Mouse (Mus musculus) limb, embryonic 14.5 days (tissue): Measurements from ENCODE around the gene Gm6408. TPM values are rescaled to one million over a fixed set of nuclear protein-coding genes. Genes with fewer than 3 reads are reported as not detected.

Source experiments
- ATAC-seq: fragments of 200-750 bp; cut with Nextera tagmentation; 2 replicates; pipeline ENCODE4 v1.8.0; 2017; ENCODE audit warnings: low read depth, moderate number of reproducible peaks, moderate TSS enrichment; ENCODE audit not compliant: low FRiP score
- DNase-seq: peaks from one replicate; pipeline ENCODE4 v3.0.0-alpha.2; 2015; ENCODE audit warnings: low spot score
- H3K27ac ChIP-seq: fragments of 300-500 bp; sonication (generic); replicated peaks from 2 replicates; pipeline ENCODE4 v1.5.1; 2014; ENCODE audit warnings: low read depth, mild to moderate bottlenecking, low read length, moderate library complexity, mixed read lengths
- H3K27me3 ChIP-seq: fragments of 300-500 bp; sonication (generic); 2 replicates; pipeline ENCODE4 v1.6.1; 2014; ENCODE audit warnings: low read length, mixed read lengths; ENCODE audit not compliant: control insufficient read depth, insufficient read depth
- H3K36me3 ChIP-seq: fragments of 300-500 bp; sonication (generic); 2 replicates; pipeline ENCODE4 v1.6.1; 2014; ENCODE audit warnings: mild to moderate bottlenecking, low read length, moderate library complexity, mixed read lengths; ENCODE audit not compliant: control insufficient read depth, insufficient read depth
- H3K4me1 ChIP-seq: fragments of 300-500 bp; sonication (generic); 2 replicates; pipeline ENCODE4 v1.6.1; 2014; ENCODE audit warnings: antibody characterized with exemption, low read length, mixed read lengths; ENCODE audit not compliant: control insufficient read depth, insufficient read depth
- H3K4me2 ChIP-seq: fragments of 300-500 bp; sonication (generic); replicated peaks from 2 replicates; pipeline ENCODE4 v1.6.1; 2014; ENCODE audit warnings: low read depth, mild to moderate bottlenecking, low read length, moderate library complexity; ENCODE audit not compliant: severe bottlenecking
- H3K4me3 ChIP-seq: fragments of 300-500 bp; sonication (generic); replicated peaks from 2 replicates; pipeline ENCODE4 v1.5.1; 2014; ENCODE audit warnings: low read length
- H3K9ac ChIP-seq: fragments of 300-500 bp; sonication (generic); 2 replicates; pipeline ENCODE4 v1.6.1; 2014; ENCODE audit warnings: mild to moderate bottlenecking, low read depth, low read length, moderate library complexity; ENCODE audit not compliant: severe bottlenecking
- H3K9me3 ChIP-seq: fragments of 300-500 bp; sonication (generic); 2 replicates; pipeline ENCODE4 v1.6.1; 2016; ENCODE audit warnings: low read length; ENCODE audit not compliant: control insufficient read depth
- POLR2A ChIP-seq: fragments of 200-500 bp; IDR thresholded peaks from 2 replicates; pipeline ENCODE4 v1.8.0; 2012; ENCODE audit warnings: inconsistent platforms, mild to moderate bottlenecking, moderate library complexity, borderline replicate concordance; ENCODE audit not compliant: insufficient read depth, insufficient read length; ENCODE audit errors: extremely low read depth
- WGBS: fragments of 180-500 bp; shearing (Covaris S2); extraction: QIAGEN DNeasy Blood & Tissue Kit; methylation state at CpG from one replicate; pipeline ENCODE4 v1.1.7; 2014; 5-methylcytosine and 5-hydroxymethylcytosine counted together
- polyA plus RNA-seq, 2 experiments: library from polyadenylated mRNA; depleted of rRNA in 1 of 2; stranded (reverse) in 1 of 2; unstranded in 1 of 2; fragments of >200 nt; fragmentation: Nextera tagmentation in 1 of 2; extraction: Ambion mirVana in 1 of 2; gene quantifications; 2 replicates each; pipeline versions ENCODE4 v1.2.1 to v1.2.3; 2012 to 2014

The Gm6408 gene
- polyA plus RNA-seq, 2 experiments = 0.06 TPM; not detected in 1

GRCm38 (mm10) chr5:146440273-146440672 lies 41.5 kb upstream of the Gm6408 start:
- WGBS = 91% methylated on average over 5 of the region's 5 CpGs
- ATAC-seq (no peak), DNase-seq (no peak)
- H3K27ac ChIP-seq = no peak overlapping the region
- H3K9me3 ChIP-seq = no peaks in the 10 kb centered on the region
- no peaks in the 10 kb centered on the region for H3K4me1 ChIP-seq
- H3K36me3 ChIP-seq = peaks cover 4% of the 10 kb centered on the region; the same call in 1 of the 2 replicates
- no peak for TF ChIP-seq POLR2A
- H3K4me2 ChIP-seq = no peak overlapping the region
- no peak overlapping the region for H3K4me3 ChIP-seq
- H3K9ac ChIP-seq = no peak overlapping the region
- no peaks in the 10 kb centered on the region for H3K27me3 ChIP-seq

- DNase-seq (no peak), ATAC-seq (no peak)
- no peak for TF ChIP-seq POLR2A
- Histone ChIP-seq H3K4me3 (no peak overlapping the region), H3K9me3 (no peaks in the 10 kb centered on the region), H3K27me3 (no peaks in the 10 kb centered on the region), H3K4me2 (no peak overlapping the region), H3K9ac (no peak overlapping the region), H3K27ac (no peak overlapping the region), H3K36me3 (peaks cover 4% of the 10 kb centered on the region; the same call in 1 of the 2 replicates), H3K4me1 (no peaks in the 10 kb centered on the region)
- WGBS = 88% methylated on average over 2 of the region's 2 CpGs
Observed at GRCm38 (mm10) chr5:146442767-146443166, 39.0 kb upstream of the Gm6408 start.

GRCm38 (mm10) chr5:146446633-146447032 lies 35.1 kb upstream of the Gm6408 start:
- no peaks in the 10 kb centered on the region for H3K9me3 ChIP-seq
- no peak for DNase-seq
- no peak overlapping the region for H3K27ac ChIP-seq
- no peaks in the 10 kb centered on the region for H3K36me3 ChIP-seq
- no peak overlapping the region for H3K4me3 ChIP-seq
- 80% methylated on average over 2 of the region's 2 CpGs for WGBS
- no peak overlapping the region for H3K4me2 ChIP-seq
- no peak for ATAC-seq
- H3K4me1 ChIP-seq = no peaks in the 10 kb centered on the region
- no peaks in the 10 kb centered on the region for H3K27me3 ChIP-seq
- no peak overlapping the region for H3K9ac ChIP-seq
- TF ChIP-seq POLR2A = no peak

GRCm38 (mm10) chr5:146451592-146452254 lies 30.0 kb upstream of the Gm6408 start:
- Histone ChIP-seq H3K4me1 (no peaks in the 10 kb centered on the region), H3K9me3 (no peaks in the 10 kb centered on the region), H3K4me2 (no peak overlapping the region), H3K9ac (no peak overlapping the region), H3K4me3 (no peak overlapping the region), H3K36me3 (peaks cover 5% of the 10 kb centered on the region; the same call in 1 of the 2 replicates), H3K27ac (no peak overlapping the region), H3K27me3 (no peaks in the 10 kb centered on the region)
- TF ChIP-seq POLR2A = no peak
- no peak for DNase-seq
- 60% methylated on average over 11 of the region's 11 CpGs for WGBS
- ATAC-seq = no peak

- no peak for DNase-seq
- no peaks in the 10 kb centered on the region for H3K4me1 ChIP-seq
- no peak overlapping the region for H3K9ac ChIP-seq
- H3K27me3 ChIP-seq = no peaks in the 10 kb centered on the region
- H3K27ac ChIP-seq = no peak overlapping the region
- no peaks in the 10 kb centered on the region for H3K9me3 ChIP-seq
- H3K36me3 ChIP-seq = peaks cover 8% of the 10 kb centered on the region; the same call in 1 of the 2 replicates
- no peak for ATAC-seq
- no peak overlapping the region for H3K4me2 ChIP-seq
- H3K4me3 ChIP-seq = no peak overlapping the region
- TF ChIP-seq POLR2A = no peak
- WGBS = 84% methylated on average over 6 of the region's 6 CpGs
Observed at GRCm38 (mm10) chr5:146453556-146453955, 28.2 kb upstream of the Gm6408 start.
